Mouse (Mus musculus) heart, embryonic 10.5 days (tissue): Measurements from ENCODE around the gene Dcst1. TPM values are rescaled to one million over a fixed set of nuclear protein-coding genes. Genes with fewer than 3 reads are reported as not detected.
A peak's percentile ranks its signal among the peaks of the same experiment; 100 is the strongest.

ENCODE experiments used
- DNase-seq: peaks from one replicate; pipeline ENCODE4 v3.0.0-alpha.2; 2017; ENCODE audit warnings: low spot score
- H3K27ac ChIP-seq: fragments of 300-500 bp; sonication (generic); 2 replicates; pipeline ENCODE4 v1.5.1; 2016; ENCODE audit warnings: mild to moderate bottlenecking
- H3K27me3 ChIP-seq: fragments of 300-500 bp; sonication (generic); 2 replicates; pipeline ENCODE4 v1.6.1; 2016; ENCODE audit warnings: mild to moderate bottlenecking; ENCODE audit not compliant: poor library complexity, insufficient read depth, severe bottlenecking
- H3K36me3 ChIP-seq: fragments of 300-500 bp; sonication (generic); 2 replicates; pipeline ENCODE4 v1.6.1; 2016; ENCODE audit warnings: mild to moderate bottlenecking, moderate library complexity
- H3K4me1 ChIP-seq: fragments of 300-500 bp; sonication (generic); 2 replicates; pipeline ENCODE4 v1.6.1; 2016; ENCODE audit warnings: mild to moderate bottlenecking
- H3K4me3 ChIP-seq: fragments of 300-500 bp; sonication (generic); 2 replicates; pipeline ENCODE4 v1.5.1; 2016; ENCODE audit warnings: mild to moderate bottlenecking, moderate library complexity
- H3K9me3 ChIP-seq: fragments of 300-500 bp; sonication (generic); 2 replicates; pipeline ENCODE4 v1.6.1; 2016; ENCODE audit warnings: mild to moderate bottlenecking, moderate library complexity
- WGBS: fragments of 180-500 bp; shearing (Covaris S2); methylation state at CpG from one replicate; pipeline ENCODE4 v1.1.7; 2016; 5-methylcytosine and 5-hydroxymethylcytosine counted together
- polyA plus RNA-seq: library from polyadenylated mRNA; unstranded; fragments of >200 nt; fragmentation: Nextera tagmentation; extraction: Ambion mirVana; gene quantifications from 2 replicates; pipeline ENCODE4 v1.2.1, GENCODE M21; 2016

Dcst1 gene
- polyA plus RNA-seq, 1 experiment from 2014 or later: 0.10 TPM

DNA sequence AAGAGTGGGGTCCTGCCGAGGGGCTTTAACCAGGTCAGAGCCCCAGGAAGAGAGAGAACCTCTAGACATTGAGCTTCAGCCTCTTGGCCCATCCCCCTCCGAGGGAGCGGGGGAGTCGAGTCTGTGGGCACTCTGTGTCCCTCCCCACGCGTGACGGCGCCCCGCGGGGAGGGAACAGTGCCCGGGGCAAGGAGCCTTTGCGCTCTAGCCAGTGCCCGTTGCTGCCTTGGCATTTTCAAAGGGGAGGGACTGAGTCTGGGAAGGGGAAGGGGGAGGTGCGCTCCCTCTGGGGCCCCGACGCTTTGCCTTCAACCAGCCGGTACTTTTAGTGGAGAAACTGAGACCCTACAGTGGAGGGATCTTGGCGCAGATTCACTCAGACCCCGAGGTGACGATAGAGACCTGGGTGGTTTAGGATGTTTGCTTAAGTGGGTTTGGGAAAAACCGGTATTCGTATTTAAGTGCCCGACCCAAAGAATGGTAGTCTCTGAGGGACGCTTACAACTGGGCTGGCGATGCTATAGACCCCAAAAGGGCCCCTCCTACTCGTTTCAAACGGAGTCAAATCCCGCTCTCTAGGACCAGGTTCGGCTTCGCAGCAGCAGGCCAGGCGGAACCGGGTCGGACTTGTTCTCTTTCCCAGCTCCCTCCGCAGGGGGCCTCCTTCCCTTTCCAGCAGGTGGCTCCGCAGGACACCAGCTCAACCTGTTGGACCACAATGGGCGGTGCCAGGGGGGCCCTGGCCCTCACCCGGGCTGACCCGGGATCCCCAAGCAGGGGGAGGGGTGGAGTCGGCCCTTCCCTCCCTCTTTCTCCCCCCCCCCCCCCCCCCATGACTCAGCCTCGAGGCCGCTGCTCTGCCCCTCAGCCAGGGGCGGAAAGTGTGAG lies 29.2 kb upstream of the Dcst1 start, which contains the start of gene Zbtb7b:
Gene Zbtb7b, minus strand, starts transcription at position 771 of the 888 bp plus-strand sequence.
- H3K4me3 ChIP-seq: peak within 1 kb of the TSS; percentile 79
- H3K9me3 ChIP-seq: no peaks in the 10 kb centered on the region
- peaks cover 5% of the 10 kb centered on the region; the same call in 1 of the 2 replicates for H3K27me3 ChIP-seq
- H3K27ac ChIP-seq: peak within 1 kb of the TSS; percentile 93
- H3K36me3 ChIP-seq: peaks cover 2% of the 10 kb centered on the region; the same call in 1 of the 2 replicates
- H3K4me1 ChIP-seq: peaks cover 71% of the 10 kb centered on the region
- DNase-seq: peak; percentile 91
- WGBS: under 1% methylated on average over 38 of the region's 42 CpGs

- DNase-seq: peak; percentile 99
- Histone ChIP-seq H3K4me1 (peaks cover 78% of the 10 kb centered on the region), H3K27me3 (peaks cover 5% of the 10 kb centered on the region; the same call in 1 of the 2 replicates), H3K27ac (peak overlapping the region; percentile 93), H3K4me3 (peak overlapping the region; percentile 79), H3K9me3 (no peaks in the 10 kb centered on the region), H3K36me3 (no peaks in the 10 kb centered on the region)
- 0% methylated on average over 15 of the region's 15 CpGs for WGBS
Measured at GRCm38 (mm10) chr3:89393605-89394004, 28.6 kb upstream of the Dcst1 start.

GRCm38 (mm10) chr3:89392871-89393311 lies 27.8 kb upstream of the Dcst1 start:
- H3K4me3 ChIP-seq: peak overlapping the region; percentile 79
- H3K27me3 ChIP-seq: peaks cover 5% of the 10 kb centered on the region; the same call in 1 of the 2 replicates
- under 1% methylated on average over 24 of the region's 24 CpGs for WGBS
- no peaks in the 10 kb centered on the region for H3K9me3 ChIP-seq
- peaks cover 85% of the 10 kb centered on the region for H3K4me1 ChIP-seq
- DNase-seq: no peak
- H3K27ac ChIP-seq: peak overlapping the region; percentile 93
- H3K36me3 ChIP-seq: no peaks in the 10 kb centered on the region

DNA sequence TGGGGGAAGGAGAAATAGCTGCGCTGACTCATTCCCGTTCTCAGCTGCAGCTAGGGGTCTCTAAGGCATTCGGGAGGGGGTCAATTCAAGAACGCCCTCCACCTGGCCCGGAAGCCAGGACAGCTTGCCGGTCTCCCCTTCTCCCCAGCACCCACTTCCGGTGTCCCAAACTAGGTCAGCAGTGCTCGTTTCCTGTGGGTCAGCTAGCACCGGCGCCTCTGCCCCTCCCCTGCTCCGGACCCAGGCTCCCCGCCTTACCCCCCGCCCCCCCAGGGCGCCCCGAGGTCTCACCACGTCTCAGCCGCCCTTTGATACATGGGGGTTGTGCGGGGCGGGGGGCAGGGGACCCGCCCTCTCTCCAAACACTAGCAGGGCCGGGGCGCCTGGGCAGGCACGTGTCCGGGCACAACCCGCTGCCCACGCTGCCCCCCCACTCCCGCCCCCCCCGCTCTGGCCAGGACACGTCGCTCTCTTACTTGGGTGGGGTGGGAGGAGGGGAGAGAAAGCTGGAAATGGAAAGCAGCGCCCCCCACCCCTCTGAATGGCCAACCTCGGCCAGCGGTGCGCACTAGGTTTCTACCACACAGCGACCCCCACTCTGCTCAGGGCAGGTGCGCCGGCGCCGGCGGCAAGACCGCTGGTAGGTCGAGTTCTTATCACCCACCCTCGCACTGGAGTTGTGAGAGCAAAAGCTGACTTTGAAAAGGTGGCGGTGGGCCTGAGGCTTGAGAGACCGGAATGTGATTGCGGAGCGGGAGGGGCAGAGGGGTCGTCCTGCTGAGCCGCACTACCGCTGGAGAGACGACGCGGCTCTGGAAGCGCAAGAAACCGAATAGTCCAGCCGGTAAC lies 26.8 kb upstream of the Dcst1 start:
- Histone ChIP-seq H3K27ac (peak overlapping the region; percentile 93), H3K4me3 (peak overlapping the region; percentile 79)
- WGBS: under 1% methylated on average over 55 of the region's 56 CpGs

DNA sequence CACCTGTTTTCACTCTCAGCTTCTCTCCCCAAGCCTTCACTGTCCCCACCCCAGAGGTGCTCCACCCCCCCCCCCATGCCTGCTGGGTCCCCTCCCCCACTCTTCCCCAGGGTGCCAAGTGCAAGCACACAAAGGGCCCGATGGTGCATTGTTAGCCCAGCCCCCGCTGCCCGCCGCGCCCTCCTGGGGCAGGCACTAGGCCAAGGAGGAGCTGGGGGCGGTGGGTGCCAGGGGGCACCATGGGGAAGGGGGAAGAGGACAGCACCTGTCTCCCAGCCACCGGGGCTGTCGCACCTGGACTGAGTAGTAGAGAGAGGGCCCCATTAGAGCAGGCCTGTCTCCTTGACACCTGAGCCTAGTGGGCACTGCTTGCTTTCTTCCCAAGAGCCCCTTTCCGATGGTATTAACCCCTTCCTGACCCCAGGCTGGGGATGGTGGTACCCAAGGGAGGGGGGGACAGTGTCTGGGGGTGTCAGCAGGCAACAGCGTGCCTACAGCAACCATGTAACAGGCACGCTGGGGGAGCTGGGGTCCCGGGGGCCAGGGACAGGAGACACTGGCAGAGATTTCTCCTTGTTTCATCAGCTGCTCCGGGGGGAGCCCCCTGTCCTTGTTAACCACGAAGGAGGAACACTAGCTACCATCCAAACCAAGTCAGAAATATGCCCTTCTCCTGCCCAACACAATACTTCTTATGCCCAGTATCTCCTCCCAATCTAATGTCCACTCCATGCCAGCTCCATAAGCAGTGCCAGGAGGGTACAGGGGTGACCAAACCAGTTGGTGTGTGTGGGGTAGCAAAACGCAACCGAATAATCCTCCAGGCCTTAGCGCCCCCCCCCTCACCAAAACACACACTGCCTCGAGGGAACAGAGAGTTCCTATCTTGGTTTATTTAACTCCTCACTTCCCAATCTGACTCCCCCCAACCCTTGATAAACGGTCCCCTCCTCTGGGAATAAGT lies 25.9 kb upstream of the Dcst1 start:
- 15% methylated on average over 19 of the region's 19 CpGs for WGBS
- Histone ChIP-seq H3K27me3 (peaks cover 9% of the 10 kb centered on the region), H3K27ac (peak overlapping the region; percentile 93), H3K9me3 (no peaks in the 10 kb centered on the region), H3K36me3 (no peaks in the 10 kb centered on the region), H3K4me1 (peaks cover 86% of the 10 kb centered on the region), H3K4me3 (peak overlapping the region; percentile 79)
- no peak for DNase-seq

More for the DNA sequence above, 26.8 kb upstream of the Dcst1 start:
- Histone ChIP-seq H3K27me3 (peaks cover 9% of the 10 kb centered on the region), H3K4me1 (peaks cover 93% of the 10 kb centered on the region), H3K36me3 (no peaks in the 10 kb centered on the region), H3K9me3 (no peaks in the 10 kb centered on the region)
- DNase-seq: no peak

- Histone ChIP-seq H3K9me3 (no peaks in the 10 kb centered on the region), H3K4me3 (peak overlapping the region; percentile 79; the same call in 1 of the 2 replicates), H3K27me3 (peaks cover 12% of the 10 kb centered on the region), H3K36me3 (no peaks in the 10 kb centered on the region), H3K27ac (peak overlapping the region; percentile 56), H3K4me1 (peaks cover 84% of the 10 kb centered on the region)
- no peak for DNase-seq
- 62% methylated on average over 5 of the region's 5 CpGs for WGBS
Measured at GRCm38 (mm10) chr3:89390111-89390515, 25.1 kb upstream of the Dcst1 start.

DNA sequence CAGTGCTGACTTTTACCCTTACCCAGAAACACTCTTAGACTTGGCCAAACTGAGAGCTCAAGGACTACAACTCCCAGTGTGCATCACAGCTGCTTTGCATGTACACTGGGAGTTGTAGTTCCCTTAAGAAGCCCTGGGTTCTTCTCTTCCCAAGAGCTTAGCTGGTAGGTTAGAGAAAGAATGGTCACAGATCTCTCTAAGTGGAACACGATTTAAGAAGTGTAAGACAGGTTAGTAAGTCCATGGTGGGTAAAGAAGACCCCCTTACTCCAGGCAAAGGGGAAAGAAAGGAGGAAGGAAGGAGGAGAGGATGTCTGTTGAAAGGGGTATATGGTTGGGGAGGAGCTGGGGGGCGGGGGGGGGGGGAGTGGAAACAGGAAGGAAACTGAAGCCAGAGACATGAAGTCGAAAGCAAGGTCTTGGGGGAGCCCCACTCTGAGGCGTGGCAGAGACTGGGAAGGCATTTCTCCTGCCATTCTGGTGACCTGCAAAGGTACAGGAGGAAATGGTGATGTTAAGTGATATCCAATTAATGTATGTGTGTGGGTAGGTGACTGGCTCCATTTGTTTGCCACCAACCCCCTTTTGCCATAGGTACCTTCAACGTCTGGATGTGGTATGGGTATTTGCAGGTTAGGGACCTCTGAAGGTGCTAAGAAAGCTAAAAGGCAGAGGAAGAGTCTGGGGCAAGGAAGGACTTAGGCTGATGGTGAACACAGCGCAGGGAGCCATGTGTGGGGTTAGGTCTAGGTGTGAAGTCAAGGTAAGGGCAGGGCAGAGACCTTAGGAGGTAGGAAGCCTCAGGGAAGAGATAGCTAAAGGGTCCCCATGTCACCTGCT lies 24.1 kb upstream of the Dcst1 start:
- Histone ChIP-seq H3K4me3 (no peak overlapping the region), H3K4me1 (peaks cover 84% of the 10 kb centered on the region), H3K9me3 (no peaks in the 10 kb centered on the region), H3K36me3 (no peaks in the 10 kb centered on the region), H3K27me3 (peaks cover 12% of the 10 kb centered on the region), H3K27ac (peak overlapping the region; percentile 22; the same call in 1 of the 2 replicates)
- 45% methylated on average over 6 of the region's 6 CpGs for WGBS
- no peak for DNase-seq

DNA sequence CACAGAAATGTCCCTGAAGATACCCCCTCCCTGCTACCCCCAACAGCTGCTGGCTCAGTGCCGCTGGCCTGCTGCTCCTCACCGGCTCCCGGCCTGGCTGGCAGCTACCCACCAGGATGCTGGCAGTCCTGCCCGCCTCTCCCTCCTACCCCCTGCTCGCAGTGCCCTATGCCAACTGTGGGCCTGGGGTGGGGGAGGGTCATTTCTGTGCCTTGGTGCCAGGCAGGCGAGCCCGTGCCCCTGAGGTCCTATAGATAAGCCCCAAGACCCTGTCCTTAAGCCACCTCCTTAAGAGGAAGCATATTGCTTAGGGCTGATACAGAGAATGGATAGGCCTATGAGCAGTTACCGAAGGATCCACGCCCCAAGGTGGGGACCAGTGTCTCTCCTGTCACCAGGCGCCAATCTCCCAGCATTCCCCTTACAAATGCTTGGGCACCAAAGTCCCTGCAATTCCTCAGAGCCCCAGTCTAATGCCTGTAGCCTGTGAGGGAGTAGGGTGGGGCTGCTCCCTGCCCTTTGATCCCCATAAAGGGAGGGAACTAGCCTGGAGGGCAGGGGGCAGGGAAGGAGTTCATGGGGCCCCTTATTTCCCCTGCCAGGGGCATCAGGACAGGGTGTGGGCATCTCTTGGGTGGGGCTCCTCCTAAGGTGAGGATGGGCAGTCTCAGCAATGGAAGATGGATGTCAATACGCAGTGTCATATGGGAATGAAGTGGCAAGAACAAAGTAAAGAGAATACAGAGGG lies 23.3 kb upstream of the Dcst1 start:
- Histone ChIP-seq H3K36me3 (no peaks in the 10 kb centered on the region), H3K4me1 (peaks cover 78% of the 10 kb centered on the region), H3K27me3 (peaks cover 12% of the 10 kb centered on the region), H3K4me3 (0 out of 2 replicates have a peak overlapping the region, but pooled peaks have one; percentile 27), H3K27ac (no peak overlapping the region), H3K9me3 (no peaks in the 10 kb centered on the region)
- DNase-seq: no peak
- 74% methylated on average over 11 of the region's 11 CpGs for WGBS

DNA sequence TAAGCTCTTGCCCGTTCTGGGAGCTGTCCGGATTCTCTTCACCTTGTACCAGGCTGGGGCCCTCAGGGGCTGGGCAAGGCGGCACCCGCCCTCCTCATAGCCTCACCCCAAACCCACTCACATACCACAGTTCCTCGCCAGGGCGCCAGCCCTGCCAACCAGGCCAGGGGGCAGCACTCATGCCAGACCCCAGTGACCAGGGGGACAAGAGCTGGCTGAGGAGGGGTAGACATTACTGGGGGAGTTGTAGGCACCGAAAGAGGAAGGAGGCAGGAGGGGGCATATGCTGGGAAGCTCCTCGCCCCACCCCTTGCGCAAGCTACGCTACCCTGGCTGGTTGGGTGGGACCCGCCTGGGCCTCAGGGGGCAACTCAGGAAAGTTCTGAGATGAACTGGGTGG lies 22.6 kb upstream of the Dcst1 start:
- Histone ChIP-seq H3K4me1 (peaks cover 72% of the 10 kb centered on the region), H3K27ac (peak overlapping the region; percentile 57; the same call in 1 of the 2 replicates), H3K27me3 (peaks cover 12% of the 10 kb centered on the region), H3K36me3 (no peaks in the 10 kb centered on the region), H3K4me3 (0 out of 2 replicates have a peak overlapping the region, but pooled peaks have one; percentile 6), H3K9me3 (no peaks in the 10 kb centered on the region)
- no peak for DNase-seq
- 76% methylated on average over 11 of the region's 11 CpGs for WGBS

DNA sequence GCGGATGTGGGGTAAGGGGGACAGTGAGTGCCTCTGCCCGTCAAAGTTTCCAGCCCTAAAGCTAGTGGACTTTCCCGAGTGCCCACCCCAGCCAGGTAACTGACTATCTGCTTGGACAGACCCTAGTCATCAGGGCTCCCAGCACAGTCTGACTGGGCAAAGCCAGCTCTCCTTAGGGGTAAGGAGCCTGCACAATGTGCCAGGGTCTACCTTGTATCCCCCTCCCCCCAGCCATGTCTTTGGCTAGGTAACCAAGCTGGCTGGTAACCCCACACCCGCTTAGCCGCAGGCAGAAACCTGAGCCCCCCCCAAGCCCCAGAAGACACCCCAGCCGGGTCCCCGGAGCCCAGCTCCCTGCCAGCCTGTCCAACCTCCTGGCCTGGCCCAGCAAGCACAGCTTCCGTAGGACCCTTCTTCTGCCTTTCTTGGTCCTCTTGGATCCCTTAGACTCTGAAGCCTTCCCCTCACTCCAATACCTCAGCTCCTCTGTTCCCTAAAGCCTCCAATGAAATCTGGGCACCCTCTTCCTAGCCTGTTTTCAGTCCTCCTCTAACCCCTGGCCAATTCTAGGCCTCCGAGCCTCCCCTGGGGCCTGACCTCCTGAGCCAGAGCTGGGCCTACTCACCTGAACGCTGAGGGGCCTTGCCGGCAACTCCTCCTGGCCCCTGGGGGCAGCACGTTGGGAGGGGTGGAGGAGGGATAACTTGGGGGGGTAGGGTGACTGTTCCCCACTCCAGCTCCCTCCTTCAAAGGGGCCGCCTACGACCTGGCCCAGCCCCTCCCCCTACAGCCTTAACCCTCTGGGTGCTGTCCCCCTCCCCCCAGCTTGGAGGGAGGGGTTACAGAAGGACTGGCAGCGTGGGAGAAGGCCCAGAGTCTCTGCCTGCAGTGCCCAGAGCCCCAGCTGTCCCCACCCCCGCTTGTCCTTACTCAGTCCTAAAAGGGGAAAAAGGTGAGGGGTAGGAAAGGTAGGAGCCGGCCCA lies 21.7 kb upstream of the Dcst1 start:
- H3K9me3 ChIP-seq: no peaks in the 10 kb centered on the region
- WGBS: 49% methylated on average over 17 of the region's 17 CpGs
- peaks cover 63% of the 10 kb centered on the region for H3K4me1 ChIP-seq
- H3K27me3 ChIP-seq: peaks cover 12% of the 10 kb centered on the region
- DNase-seq: no peak
- H3K27ac ChIP-seq: no peak overlapping the region
- H3K36me3 ChIP-seq: no peaks in the 10 kb centered on the region
- no peak overlapping the region for H3K4me3 ChIP-seq
